Mouse (Mus musculus): ENCODE data around the gene Tfcp2l1. TPM values are rescaled to one million over a fixed set of nuclear protein-coding genes. Genes with fewer than 3 reads are reported as not detected.
"Not testable (repeated sequence)": the region's sequence is repeated elsewhere in the genome, so short reads cannot be mapped to it uniquely, and the experiment has no call there.

Tfcp2l1 gene
- polyA plus RNA-seq, 1 experiment from 2014 or later, result 0.11 TPM

- H3K4me1 ChIP-seq (ENCODE audit: control insufficient read depth, insufficient read depth, low read length), result no peaks in the 10 kb centered on the region
- DNase-seq (ENCODE audit: low spot score) (no peak), ATAC-seq (replicated peaks; ENCODE audit: insufficient number of reproducible peaks, low FRiP score, low TSS enrichment, low read depth) (no peak)
- H3K27ac ChIP-seq (replicated peaks; ENCODE audit: low read depth, low read length), result no peak overlapping the region
- no peaks in the 10 kb centered on the region for H3K36me3 ChIP-seq (replicated peaks; ENCODE audit: control insufficient read depth, insufficient read depth, low read depth, low read length)
- WGBS, result 90% methylated on average over 3 of the region's 3 CpGs
- H3K9ac ChIP-seq (replicated peaks; ENCODE audit: low read length), result no peak overlapping the region
- H3K27me3 ChIP-seq (ENCODE audit: control insufficient read depth, insufficient read depth, low read length), result no peaks in the 10 kb centered on the region
- no peaks in the 10 kb centered on the region for H3K9me3 ChIP-seq (replicated peaks; ENCODE audit: control insufficient read depth, low read length)
- no peak overlapping the region for H3K4me2 ChIP-seq (ENCODE audit: low read depth, low read length)
- H3K4me3 ChIP-seq (ENCODE audit: low read depth, low read length), result no peak overlapping the region
Measured at GRCm38 (mm10) chr1:118613631-118614183, 14.0 kb upstream of the Tfcp2l1 start.

GRCm38 (mm10) chr1:118621055-118621454, 6.7 kb upstream of the Tfcp2l1 start:
- H3K4me2 ChIP-seq (ENCODE audit: low read depth, low read length); H3K4me3 ChIP-seq (ENCODE audit: low read depth, low read length); H3K9ac ChIP-seq (replicated peaks; ENCODE audit: low read length); H3K9me3 ChIP-seq (replicated peaks; ENCODE audit: control insufficient read depth, low read length); H3K27me3 ChIP-seq (ENCODE audit: control insufficient read depth, insufficient read depth, low read length); H3K4me1 ChIP-seq (ENCODE audit: control insufficient read depth, insufficient read depth, low read length); DNase-seq (ENCODE audit: low spot score); H3K27ac ChIP-seq (replicated peaks; ENCODE audit: low read depth, low read length); H3K36me3 ChIP-seq (replicated peaks; ENCODE audit: control insufficient read depth, insufficient read depth, low read depth, low read length); ATAC-seq (replicated peaks; ENCODE audit: insufficient number of reproducible peaks, low FRiP score, low TSS enrichment, low read depth): not testable (repeated sequence)
- 97% methylated on average over 4 of the region's 5 CpGs for WGBS

GRCm38 (mm10) chr1:118622857-118623256, 4.9 kb upstream of the Tfcp2l1 start:
- DNase-seq (ENCODE audit: low spot score) (no peak), ATAC-seq (replicated peaks; ENCODE audit: insufficient number of reproducible peaks, low FRiP score, low TSS enrichment, low read depth) (no peak)
- Histone ChIP-seq H3K36me3 (replicated peaks; ENCODE audit: control insufficient read depth, insufficient read depth, low read depth, low read length) (no peaks in the 10 kb centered on the region), H3K9me3 (replicated peaks; ENCODE audit: control insufficient read depth, low read length) (no peaks in the 10 kb centered on the region), H3K27me3 (ENCODE audit: control insufficient read depth, insufficient read depth, low read length) (peaks cover 14% of the 10 kb centered on the region), H3K4me3 (ENCODE audit: low read depth, low read length) (no peak overlapping the region), H3K4me2 (ENCODE audit: low read depth, low read length) (no peak overlapping the region), H3K9ac (replicated peaks; ENCODE audit: low read length) (no peak overlapping the region), H3K4me1 (ENCODE audit: control insufficient read depth, insufficient read depth, low read length) (no peaks in the 10 kb centered on the region), H3K27ac (replicated peaks; ENCODE audit: low read depth, low read length) (no peak overlapping the region)
- WGBS, result 65% methylated on average over 3 of the region's 3 CpGs

- peaks cover 20% of the 10 kb centered on the region for H3K27me3 ChIP-seq (ENCODE audit: control insufficient read depth, insufficient read depth, low read length)
- H3K36me3 ChIP-seq (replicated peaks; ENCODE audit: control insufficient read depth, insufficient read depth, low read depth, low read length), result no peaks in the 10 kb centered on the region
- DNase-seq (ENCODE audit: low spot score), result no peak
- no peaks in the 10 kb centered on the region for H3K9me3 ChIP-seq (replicated peaks; ENCODE audit: control insufficient read depth, low read length)
- no peaks in the 10 kb centered on the region; the same call in 1 of the 2 replicates for H3K4me1 ChIP-seq (ENCODE audit: control insufficient read depth, insufficient read depth, low read length)
- H3K9ac ChIP-seq (replicated peaks; ENCODE audit: low read length), result no peak overlapping the region
- no peak overlapping the region for H3K27ac ChIP-seq (replicated peaks; ENCODE audit: low read depth, low read length)
- no peak overlapping the region for H3K4me2 ChIP-seq (ENCODE audit: low read depth, low read length)
- H3K4me3 ChIP-seq (ENCODE audit: low read depth, low read length), result no peak overlapping the region
- WGBS, result 35% methylated on average over 6 of the region's 6 CpGs
- ATAC-seq (replicated peaks; ENCODE audit: insufficient number of reproducible peaks, low FRiP score, low TSS enrichment, low read depth), result no peak
Measured at GRCm38 (mm10) chr1:118625461-118625860, 2.3 kb upstream of the Tfcp2l1 start.

GRCm38 (mm10) chr1:118625921-118626320, 1.8 kb upstream of the Tfcp2l1 start:
- Histone ChIP-seq H3K9me3 (replicated peaks; ENCODE audit: control insufficient read depth, low read length) (no peaks in the 10 kb centered on the region), H3K27me3 (ENCODE audit: control insufficient read depth, insufficient read depth, low read length) (peaks cover 20% of the 10 kb centered on the region), H3K27ac (replicated peaks; ENCODE audit: low read depth, low read length) (no peak overlapping the region), H3K36me3 (replicated peaks; ENCODE audit: control insufficient read depth, insufficient read depth, low read depth, low read length) (no peaks in the 10 kb centered on the region), H3K9ac (replicated peaks; ENCODE audit: low read length) (no peak overlapping the region), H3K4me1 (ENCODE audit: control insufficient read depth, insufficient read depth, low read length) (no peaks in the 10 kb centered on the region; the same call in 1 of the 2 replicates), H3K4me3 (ENCODE audit: low read depth, low read length) (no peak overlapping the region), H3K4me2 (ENCODE audit: low read depth, low read length) (no peak overlapping the region)
- DNase-seq (ENCODE audit: low spot score) (no peak), ATAC-seq (replicated peaks; ENCODE audit: insufficient number of reproducible peaks, low FRiP score, low TSS enrichment, low read depth) (no peak)
- WGBS, result 36% methylated on average over 2 of the region's 2 CpGs

- Histone ChIP-seq H3K4me3 (ENCODE audit: low read depth, low read length) (no peak overlapping the region), H3K27ac (replicated peaks; ENCODE audit: low read depth, low read length) (no peak overlapping the region), H3K9ac (replicated peaks; ENCODE audit: low read length) (no peak overlapping the region), H3K27me3 (ENCODE audit: control insufficient read depth, insufficient read depth, low read length) (peaks cover 20% of the 10 kb centered on the region), H3K4me2 (ENCODE audit: low read depth, low read length) (no peak overlapping the region), H3K9me3 (replicated peaks; ENCODE audit: control insufficient read depth, low read length) (no peaks in the 10 kb centered on the region), H3K36me3 (replicated peaks; ENCODE audit: control insufficient read depth, insufficient read depth, low read depth, low read length) (no peaks in the 10 kb centered on the region), H3K4me1 (ENCODE audit: control insufficient read depth, insufficient read depth, low read length) (no peaks in the 10 kb centered on the region; the same call in 1 of the 2 replicates)
- ATAC-seq (replicated peaks; ENCODE audit: insufficient number of reproducible peaks, low FRiP score, low TSS enrichment, low read depth) (no peak), DNase-seq (ENCODE audit: low spot score) (no peak)
- 65% methylated on average over 2 of the region's 2 CpGs for WGBS
Measured at GRCm38 (mm10) chr1:118626452-118626851, 1.3 kb upstream of the Tfcp2l1 start.

- no peak for ATAC-seq (replicated peaks; ENCODE audit: insufficient number of reproducible peaks, low FRiP score, low TSS enrichment, low read depth)
- no peak for DNase-seq (ENCODE audit: low spot score)
- Histone ChIP-seq H3K36me3 (replicated peaks; ENCODE audit: control insufficient read depth, insufficient read depth, low read depth, low read length) (no peaks in the 10 kb centered on the region), H3K4me1 (ENCODE audit: control insufficient read depth, insufficient read depth, low read length) (no peaks in the 10 kb centered on the region), H3K4me2 (ENCODE audit: low read depth, low read length) (no peak overlapping the region), H3K9me3 (replicated peaks; ENCODE audit: control insufficient read depth, low read length) (no peaks in the 10 kb centered on the region), H3K27ac (replicated peaks; ENCODE audit: low read depth, low read length) (no peak overlapping the region), H3K4me3 (ENCODE audit: low read depth, low read length) (no peak overlapping the region), H3K9ac (replicated peaks; ENCODE audit: low read length) (no peak overlapping the region), H3K27me3 (ENCODE audit: control insufficient read depth, insufficient read depth, low read length) (no peaks in the 10 kb centered on the region)
- WGBS, result 81% methylated on average over 4 of the region's 4 CpGs
Measured at GRCm38 (mm10) chr1:118633415-118633980, 5.8 kb downstream of the Tfcp2l1 start.

GRCm38 (mm10) chr1:118642296-118642999, 14.7 kb downstream of the Tfcp2l1 start:
- no peaks in the 10 kb centered on the region for H3K4me1 ChIP-seq (ENCODE audit: control insufficient read depth, insufficient read depth, low read length)
- ATAC-seq (replicated peaks; ENCODE audit: insufficient number of reproducible peaks, low FRiP score, low TSS enrichment, low read depth) (no peak), DNase-seq (ENCODE audit: low spot score) (no peak)
- H3K4me3 ChIP-seq (ENCODE audit: low read depth, low read length), result no peak overlapping the region
- no peak overlapping the region for H3K27ac ChIP-seq (replicated peaks; ENCODE audit: low read depth, low read length)
- no peak overlapping the region for H3K4me2 ChIP-seq (ENCODE audit: low read depth, low read length)
- H3K9ac ChIP-seq (replicated peaks; ENCODE audit: low read length), result no peak overlapping the region
- H3K36me3 ChIP-seq (replicated peaks; ENCODE audit: control insufficient read depth, insufficient read depth, low read depth, low read length), result no peaks in the 10 kb centered on the region
- 48% methylated on average over 2 of the region's 2 CpGs for WGBS
- no peaks in the 10 kb centered on the region for H3K9me3 ChIP-seq (replicated peaks; ENCODE audit: control insufficient read depth, low read length)
- no peaks in the 10 kb centered on the region for H3K27me3 ChIP-seq (ENCODE audit: control insufficient read depth, insufficient read depth, low read length)

Measured in embryonic facial prominence, embryonic 11.5 days (tissue).